Mouse (Mus musculus): ENCODE data around the gene Nucks1. TPM values are rescaled to one million over a fixed set of nuclear protein-coding genes. Genes with fewer than 3 reads are reported as not detected.
A peak's percentile ranks its signal among the peaks of the same experiment; 100 is the strongest.

The Nucks1 gene
- total RNA-seq, 2 experiments from 2014 or later, result 150 to 156 TPM

GRCm38 (mm10) chr1:131922100-131922499, 11.8 kb downstream of the Nucks1 start:
- no peak for DNase-seq

- no peak for DNase-seq
These were observed 23.1 kb downstream of the Nucks1 start for GRCm38 (mm10) chr1:131933471-131933870.

- DNase-seq, result peak; percentile 51 to 67
These were observed 27.4 kb downstream of the Nucks1 start for GRCm38 (mm10) chr1:131937659-131938305.

- no peak for DNase-seq
These were observed 28.5 kb downstream of the Nucks1 start for GRCm38 (mm10) chr1:131938811-131939210.

GRCm38 (mm10) chr1:131940711-131941244, 30.4 kb downstream of the Nucks1 start:
- no peak for DNase-seq

GRCm38 (mm10) chr1:131941501-131941900, 31.2 kb downstream of the Nucks1 start:
- DNase-seq, result no peak

GRCm38 (mm10) chr1:131942621-131943590, 32.6 kb downstream of the Nucks1 start:
- DNase-seq, result no peak

- no peak for DNase-seq
These were observed 35.5 kb downstream of the Nucks1 start for GRCm38 (mm10) chr1:131945674-131946440.

- no peak for DNase-seq
These were observed 36.3 kb downstream of the Nucks1 start for GRCm38 (mm10) chr1:131946462-131947215.

GRCm38 (mm10) chr1:131947997-131948525, 37.7 kb downstream of the Nucks1 start:
- DNase-seq, result no peak

GRCm38 (mm10) chr1:131954242-131954865, 44.0 kb downstream of the Nucks1 start:
- DNase-seq, result no peak

GRCm38 (mm10) chr1:131955131-131955757, 44.9 kb downstream of the Nucks1 start:
- DNase-seq, result no peak

GRCm38 (mm10) chr1:131957416-131957815, 47.1 kb downstream of the Nucks1 start:
- no peak for DNase-seq

GRCm38 (mm10) chr1:131961004-131961403, 50.7 kb downstream of the Nucks1 start:
- no peak for DNase-seq

- no peak for DNase-seq
These were observed 52.3 kb downstream of the Nucks1 start, which contains the start of gene Slc45a3 for GRCm38 (mm10) chr1:131962606-131963084. Gene Slc45a3, plus strand, starts transcription at chr1:131962967.

GRCm38 (mm10) chr1:131963085-131963951, 53.0 kb downstream of the Nucks1 start:
- no peak for DNase-seq

- DNase-seq, result no peak
These were observed 53.8 kb downstream of the Nucks1 start for GRCm38 (mm10) chr1:131964100-131964499.

- DNase-seq, result no peak
These were observed 54.2 kb downstream of the Nucks1 start for GRCm38 (mm10) chr1:131964580-131964979.

GRCm38 (mm10) chr1:131965818-131966217, 55.5 kb downstream of the Nucks1 start:
- DNase-seq, result no peak

Measured in layer of hippocampus, postnatal 36 days (tissue).